Mouse (Mus musculus): ENCODE results near the gene Pus10.
"Not testable (repeated sequence)": the region's sequence is repeated elsewhere in the genome, so short reads cannot be mapped to it uniquely, and the experiment has no call there.

Pus10 gene

DNA sequence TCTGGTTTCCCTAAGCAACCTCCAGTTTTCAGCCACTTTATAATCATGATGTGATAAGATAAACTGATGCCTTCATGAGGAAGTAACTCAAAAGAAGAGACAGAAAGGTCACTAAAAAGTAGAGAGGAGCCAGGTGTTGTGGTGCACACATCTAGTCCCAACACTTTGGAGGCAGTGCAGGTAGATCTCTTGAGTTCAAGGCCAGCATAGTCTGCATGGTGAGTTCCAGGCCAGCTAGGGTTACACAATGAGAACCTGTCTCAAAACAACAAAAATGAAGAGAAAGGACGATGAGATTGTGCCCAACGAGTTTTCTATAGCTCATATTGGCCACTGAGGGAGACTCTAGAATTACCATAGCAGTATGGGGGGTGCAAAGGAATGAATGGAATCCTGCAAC is 33.1 kb downstream of the Pus10 start:
- no peak for DNase-seq

GRCm38 (mm10) chr11:23699414-23700095 is 34.1 kb downstream of the Pus10 start:
- no peak for DNase-seq

GRCm38 (mm10) chr11:23701831-23702230 is 36.4 kb downstream of the Pus10 start:
- DNase-seq: no peak

GRCm38 (mm10) chr11:23704604-23705294 is 39.3 kb downstream of the Pus10 start:
- no peak for DNase-seq

- no peak for DNase-seq
These were observed 46.8 kb downstream of the Pus10 start for GRCm38 (mm10) chr11:23712299-23712698.

DNA sequence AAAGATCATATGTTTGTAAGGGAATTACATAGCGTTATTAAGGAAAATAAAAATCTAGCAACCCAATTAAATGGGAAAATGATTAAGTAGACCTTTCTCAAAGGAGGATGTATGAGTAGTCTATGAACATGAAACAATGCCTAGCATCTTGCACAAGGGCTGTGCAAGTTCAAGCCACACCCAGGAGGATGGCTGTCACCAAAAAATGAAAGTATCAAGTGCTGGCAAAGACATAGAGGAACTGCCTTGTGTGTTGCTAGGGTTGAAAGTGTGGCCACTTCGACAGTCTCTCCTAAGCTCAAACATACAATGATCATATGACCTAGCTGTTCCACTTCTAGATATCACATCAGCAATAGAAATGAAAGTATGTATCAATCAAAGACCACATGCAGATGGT is 53.4 kb downstream of the Pus10 start:
- no peak for DNase-seq

GRCm38 (mm10) chr11:23719825-23720224 is 54.4 kb downstream of the Pus10 start:
- no peak for DNase-seq

DNA sequence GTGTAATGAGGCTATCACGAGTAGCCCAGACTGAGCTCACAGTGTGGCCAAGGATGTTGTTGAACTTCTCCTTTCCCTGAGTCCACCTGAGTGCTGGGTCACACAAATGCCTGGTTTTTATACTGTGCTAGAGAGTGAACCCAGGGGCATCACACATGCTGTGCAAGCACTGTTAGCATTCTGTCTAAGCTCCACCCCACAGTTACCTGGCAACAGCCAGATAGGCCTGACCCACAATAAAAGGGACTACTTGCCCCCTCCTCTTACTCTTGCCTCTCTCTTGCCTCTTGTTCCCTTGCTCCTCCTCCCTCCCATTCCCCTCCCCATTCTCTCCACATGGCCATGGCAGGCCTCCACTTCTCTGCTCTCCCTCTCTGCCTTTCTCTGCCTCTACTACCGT is 56.9 kb downstream of the Pus10 start:
- no peak for DNase-seq

- DNase-seq: no peak
These were observed 60.4 kb downstream of the Pus10 start for GRCm38 (mm10) chr11:23725850-23726249.

DNA sequence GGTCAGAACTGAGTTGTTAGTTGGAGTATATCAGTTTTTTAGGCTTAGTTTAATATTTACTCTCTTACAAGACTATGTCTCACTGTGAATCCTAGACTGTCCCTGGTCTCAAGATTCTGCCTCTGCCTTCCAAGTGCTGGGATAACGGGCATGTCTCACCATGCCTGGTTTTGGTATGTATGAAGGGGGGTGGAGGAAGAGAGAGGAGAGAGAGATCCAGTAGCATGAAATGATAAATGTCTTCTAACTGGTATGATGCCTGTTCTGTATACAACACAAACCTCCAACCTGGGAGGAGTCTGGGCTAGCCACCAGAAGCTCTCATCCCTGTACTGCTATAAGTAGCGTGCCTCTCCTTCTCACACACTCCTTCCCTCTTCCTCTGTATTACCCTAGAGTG is 61.0 kb downstream of the Pus10 start:
- DNase-seq: no peak

GRCm38 (mm10) chr11:23728186-23728585 is 62.7 kb downstream of the Pus10 start:
- no peak for DNase-seq

DNA sequence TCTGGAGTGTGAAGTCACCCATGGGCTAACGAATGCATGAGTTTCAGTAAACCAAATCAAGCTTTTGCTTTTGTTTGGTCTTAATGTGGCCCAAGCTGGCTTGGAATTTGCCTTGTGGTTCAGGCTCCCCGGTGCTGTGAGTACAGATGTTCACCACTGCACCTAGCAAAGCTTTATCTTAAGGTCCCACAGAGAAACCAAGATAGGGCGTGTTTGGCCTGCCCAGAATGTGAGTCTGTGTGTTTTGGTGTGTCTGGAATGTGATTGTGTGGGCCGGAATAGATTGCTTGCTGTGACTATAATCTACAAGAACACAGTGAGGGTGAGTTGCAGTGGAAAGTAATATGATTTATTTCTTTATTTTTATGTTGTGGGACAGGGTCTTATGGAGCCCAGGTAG is 64.6 kb downstream of the Pus10 start:
- no peak for DNase-seq

DNA sequence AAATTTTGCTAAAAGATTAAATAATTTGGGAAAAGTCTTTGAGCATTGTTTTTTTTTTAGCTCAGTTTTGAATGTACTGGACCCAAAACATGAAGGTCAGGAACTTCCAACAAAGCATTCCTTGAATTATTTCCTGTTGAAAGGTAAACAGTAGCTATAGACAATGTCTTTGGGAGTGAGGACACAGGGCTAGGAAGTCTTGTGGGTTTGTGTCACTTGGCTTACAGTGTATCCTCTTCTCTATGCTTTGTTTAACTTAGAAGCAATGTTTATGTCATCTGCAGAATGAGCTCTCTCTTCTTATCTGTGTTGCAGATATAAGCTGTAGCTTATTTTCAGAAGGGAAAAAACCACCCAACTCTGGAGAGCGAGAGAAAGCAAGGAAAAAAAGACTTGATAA is 67.4 kb downstream of the Pus10 start:
- DNase-seq: no peak

DNA sequence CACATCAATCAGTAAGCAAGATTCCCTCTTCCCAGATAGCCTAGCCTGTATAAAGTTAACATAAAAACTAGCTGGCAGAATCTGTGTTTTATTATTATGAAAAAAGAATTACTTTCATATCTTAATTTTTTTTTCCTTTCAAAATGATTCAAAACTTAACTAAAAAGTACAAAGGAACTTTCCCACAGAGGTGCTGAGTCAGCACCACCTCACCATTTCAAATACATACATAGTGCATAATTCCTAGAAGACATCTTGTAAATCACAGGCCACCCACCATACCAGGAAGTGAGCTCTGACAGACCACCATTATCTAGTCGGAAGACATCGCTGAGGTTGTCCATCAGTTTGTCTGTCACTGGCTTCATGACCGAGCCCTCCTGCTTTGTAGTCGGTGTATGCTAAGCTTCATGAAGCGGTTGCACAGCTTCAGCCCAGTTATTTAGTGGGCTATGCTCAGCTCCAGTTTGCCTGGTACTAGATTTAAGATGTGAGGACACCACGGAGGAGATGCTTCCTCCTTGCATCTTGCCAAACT is 69.3 kb downstream of the Pus10 start:
- DNase-seq: no peak

DNA sequence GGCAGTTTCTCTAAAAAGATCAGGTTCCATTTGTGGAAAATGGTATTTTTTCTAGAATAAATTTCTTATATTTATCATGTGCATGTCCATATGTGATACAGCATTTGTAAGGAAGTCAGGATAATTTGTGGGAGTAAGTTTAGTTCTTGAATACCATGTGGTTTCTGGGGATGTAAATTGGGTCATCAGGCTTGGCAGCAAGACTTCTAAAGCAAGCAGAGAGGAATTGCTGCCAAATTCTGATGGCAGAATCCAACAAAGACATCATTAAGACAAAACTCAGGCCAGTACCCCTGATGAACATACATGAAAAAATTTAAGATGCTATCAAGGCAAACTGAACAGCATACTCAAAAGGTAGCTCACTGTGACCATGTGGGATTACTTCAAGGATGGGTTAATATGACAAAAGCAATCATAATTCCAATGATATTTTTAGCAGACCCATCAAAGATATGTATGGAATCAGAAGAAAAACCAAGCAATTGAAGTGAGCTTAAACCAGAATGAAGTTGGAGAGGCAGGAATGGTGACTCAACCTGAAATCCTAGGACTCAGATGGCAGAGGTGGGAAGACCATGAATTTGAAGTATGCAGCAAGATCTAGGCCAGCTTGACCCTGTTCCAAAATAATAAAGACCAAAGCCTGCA is 70.5 kb downstream of the Pus10 start:
- DNase-seq: no peak

DNA sequence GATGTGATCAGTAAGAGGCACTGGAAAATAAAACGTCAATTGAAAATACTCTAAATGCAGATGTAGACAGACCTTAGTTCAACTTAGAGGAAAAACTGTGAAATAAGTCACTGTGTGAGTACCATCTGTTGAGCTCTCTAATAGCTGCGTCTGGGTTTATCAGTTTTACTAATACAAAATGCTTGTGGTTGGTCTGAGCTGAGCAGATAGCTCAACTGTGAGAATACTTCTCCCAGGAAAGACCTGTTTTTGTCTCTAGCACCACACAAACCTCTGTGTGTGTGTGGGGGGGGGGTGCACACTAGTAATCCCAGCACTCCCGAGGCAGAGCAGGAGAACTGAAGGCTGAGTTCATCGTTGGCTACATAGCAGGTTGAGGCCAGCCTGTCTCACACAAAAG is 75.4 kb downstream of the Pus10 start:
- DNase-seq: no peak

- no peak for DNase-seq
These were observed 75.9 kb downstream of the Pus10 start for GRCm38 (mm10) chr11:23741386-23741785.

DNA sequence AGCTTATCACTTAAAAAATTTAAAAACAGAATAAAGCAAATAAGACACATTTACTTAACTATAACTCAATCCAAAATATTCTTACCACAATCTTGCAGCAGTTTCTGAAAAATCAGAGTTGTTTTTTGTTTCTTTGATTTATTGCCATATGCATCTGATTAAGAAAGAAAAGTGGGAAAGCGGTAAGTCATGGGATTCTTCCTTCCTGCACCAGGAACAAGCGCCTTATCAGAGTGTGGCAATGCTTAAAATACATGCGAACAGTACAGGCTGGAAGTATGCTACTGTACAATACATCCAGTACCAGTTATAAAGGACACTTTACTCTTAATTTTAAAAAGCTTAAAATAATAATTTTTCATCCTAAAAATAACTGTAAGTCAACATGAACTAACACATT is 78.9 kb downstream of the Pus10 start:
- no peak for DNase-seq

DNA sequence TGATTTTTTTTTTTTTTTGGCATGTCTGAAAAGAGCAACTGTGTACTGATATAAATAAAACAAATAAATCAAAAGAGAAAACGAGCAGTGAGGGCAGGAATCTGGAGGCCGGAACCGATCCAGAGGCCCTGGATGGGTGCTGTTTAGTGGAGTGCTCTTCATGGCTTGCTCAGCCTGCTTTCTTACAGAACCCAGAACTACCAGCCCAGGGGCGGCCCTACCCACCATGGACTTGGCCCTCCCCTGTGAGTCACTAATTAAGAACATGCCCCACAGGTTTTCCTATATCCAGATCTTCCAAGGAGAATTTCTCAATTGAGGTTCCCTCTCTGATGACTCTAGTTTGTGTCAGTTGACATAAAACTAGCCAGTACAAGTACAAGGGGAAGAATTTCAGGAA is 80.6 kb downstream of the Pus10 start:
- no peak for DNase-seq

DNA sequence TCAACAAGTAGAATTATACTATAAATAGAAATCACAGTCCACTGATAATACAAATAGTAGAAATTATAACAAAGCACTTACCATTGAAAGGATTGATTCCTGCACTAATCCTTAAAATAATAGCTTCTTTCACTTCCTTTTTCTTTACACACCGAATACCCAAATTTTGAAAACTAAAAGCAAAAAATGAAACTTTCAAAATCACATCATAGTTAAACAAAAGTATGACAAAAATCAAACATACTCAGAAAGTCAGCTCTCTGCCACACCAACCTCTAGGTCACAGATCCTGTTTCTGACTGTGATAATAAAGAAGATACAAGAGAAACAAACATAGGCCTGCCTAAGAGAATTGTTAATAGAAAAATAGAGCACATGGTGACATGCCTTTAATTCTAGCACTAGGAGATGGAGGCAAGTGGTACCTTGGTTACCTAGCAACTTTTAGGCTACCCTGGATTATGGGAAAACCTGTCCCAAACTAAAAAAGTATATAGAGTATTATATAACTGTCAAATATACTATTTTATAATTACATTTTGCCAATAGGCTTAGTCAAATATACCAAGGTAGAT is 87.7 kb downstream of the Pus10 start:
- DNase-seq: no peak

- DNase-seq: no peak
These were observed 88.9 kb downstream of the Pus10 start for GRCm38 (mm10) chr11:23754329-23754728.

DNA sequence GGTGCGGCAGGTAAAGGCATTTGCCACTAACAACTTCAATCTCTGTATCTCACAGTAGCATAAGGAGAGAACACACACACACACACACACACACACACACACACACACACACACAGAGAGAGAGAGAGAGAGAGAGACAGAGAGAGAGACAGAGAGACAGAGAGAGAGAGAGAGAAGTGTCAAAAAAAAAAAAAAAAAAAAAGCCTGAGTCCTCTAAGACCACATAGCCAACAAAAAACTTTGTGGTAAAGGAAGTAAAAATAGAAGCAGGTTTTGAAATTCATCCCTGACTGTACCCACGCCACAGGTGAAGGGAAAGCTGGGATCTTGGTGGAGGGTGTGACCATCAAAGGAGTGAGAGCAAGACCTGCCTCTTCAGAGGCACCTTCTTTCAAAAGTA is 92.7 kb downstream of the Pus10 start:
- DNase-seq: no peak

- DNase-seq: no peak
These were observed 97.2 kb downstream of the Pus10 start for GRCm38 (mm10) chr11:23762635-23763034.

- not testable (repeated sequence) for DNase-seq
These were observed 101.9 kb downstream of the Pus10 start for GRCm38 (mm10) chr11:23767369-23767768.

Measured in right cerebral cortex, postnatal 14 days (tissue).